Mouse (Mus musculus) right cerebral cortex, postnatal 4 days (tissue): ENCODE data around the gene Fmnl2.

Experiments used
- DNase-seq: peaks from one replicate; pipeline ENCODE4 v3.0.0-alpha.2; 2022

Fmnl2 gene

DNA sequence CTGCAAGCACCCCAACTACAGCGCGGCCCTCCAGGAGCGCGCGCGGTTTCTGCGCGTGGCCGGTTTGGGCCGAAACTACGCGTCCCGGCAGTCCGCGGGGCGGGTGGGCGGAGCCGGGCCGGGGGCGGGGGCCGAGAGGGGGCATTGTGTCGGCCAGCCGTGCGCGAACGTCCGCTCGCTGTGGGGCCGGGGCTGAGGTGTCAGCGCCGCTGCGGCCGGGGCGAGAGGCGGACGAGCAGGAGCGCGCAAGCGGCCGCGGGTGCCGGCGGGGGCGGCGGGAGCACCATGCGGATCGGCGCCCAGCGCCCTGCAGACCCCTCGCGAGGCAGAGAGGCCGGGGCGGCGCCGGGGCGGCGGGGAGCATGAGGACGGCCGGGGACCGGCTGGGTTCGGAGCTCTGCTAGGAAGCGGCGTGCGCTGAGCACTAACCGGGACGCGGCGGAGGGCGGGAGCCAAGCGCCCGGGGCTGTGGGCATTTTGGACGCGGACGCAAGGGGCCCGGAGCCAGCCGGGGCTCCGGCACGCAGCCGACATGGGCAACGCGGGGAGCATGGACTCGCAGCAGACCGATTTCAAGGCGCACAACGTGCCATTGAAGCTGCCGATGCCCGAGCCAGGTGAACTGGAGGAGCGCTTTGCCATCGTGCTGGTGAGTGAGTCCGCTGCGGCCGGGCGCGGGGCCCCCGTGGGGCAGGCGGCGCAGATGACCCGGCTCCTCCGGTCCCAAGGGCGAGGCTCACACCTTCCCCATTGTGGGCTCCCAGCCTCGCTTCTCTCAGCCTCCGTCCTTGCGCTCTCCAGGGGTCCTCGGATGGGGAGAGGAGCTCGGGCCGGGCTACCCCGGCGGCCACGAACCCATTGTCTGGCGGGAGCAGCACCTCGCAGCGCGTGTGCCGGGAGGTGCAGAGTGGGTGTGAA, at the start of gene Fmnl2:
Fmnl2 (plus strand) TSS at position 250 of the 918 bp plus-strand sequence.
- peak; percentile 80 for DNase-seq

DNA sequence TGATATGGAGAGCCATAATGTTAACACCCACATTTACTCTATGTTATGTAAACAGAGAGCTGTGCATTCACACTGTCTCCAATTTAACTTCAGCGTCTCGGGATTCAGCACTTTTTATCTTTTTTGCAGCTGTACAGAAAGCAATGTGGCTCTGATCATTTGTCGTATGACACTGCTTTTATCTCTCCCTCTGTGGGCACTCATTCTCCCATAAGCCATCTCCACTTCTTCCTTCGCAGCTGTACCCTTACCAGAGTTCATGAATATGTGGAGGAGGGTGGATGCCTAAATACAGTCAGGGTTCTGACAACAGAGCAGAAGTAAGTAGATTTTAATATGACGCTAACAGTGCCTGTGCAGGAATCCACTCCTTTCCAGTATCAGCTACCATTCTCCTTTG, 47.7 kb upstream of the Fmnl2 start:
- DNase-seq: no peak

DNA sequence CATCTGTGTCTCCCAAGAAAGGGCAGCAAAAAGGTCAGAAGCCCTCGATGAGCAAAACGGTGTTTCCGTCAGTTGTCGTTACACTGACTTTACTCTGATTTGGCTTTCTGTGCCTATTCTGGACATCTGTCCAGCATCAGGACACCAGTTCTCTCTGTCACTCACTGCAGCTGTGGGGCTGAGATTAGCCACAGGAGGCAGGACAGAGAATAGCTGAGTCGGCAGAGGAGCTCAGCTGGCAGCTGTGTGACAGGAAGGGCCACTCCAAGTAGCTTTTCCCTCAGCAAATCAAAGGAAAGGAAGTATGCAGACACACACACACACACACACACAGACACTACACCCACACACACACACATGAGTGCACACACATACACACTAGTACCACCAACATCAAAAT, 46.0 kb upstream of the Fmnl2 start:
- DNase-seq: no peak

DNA sequence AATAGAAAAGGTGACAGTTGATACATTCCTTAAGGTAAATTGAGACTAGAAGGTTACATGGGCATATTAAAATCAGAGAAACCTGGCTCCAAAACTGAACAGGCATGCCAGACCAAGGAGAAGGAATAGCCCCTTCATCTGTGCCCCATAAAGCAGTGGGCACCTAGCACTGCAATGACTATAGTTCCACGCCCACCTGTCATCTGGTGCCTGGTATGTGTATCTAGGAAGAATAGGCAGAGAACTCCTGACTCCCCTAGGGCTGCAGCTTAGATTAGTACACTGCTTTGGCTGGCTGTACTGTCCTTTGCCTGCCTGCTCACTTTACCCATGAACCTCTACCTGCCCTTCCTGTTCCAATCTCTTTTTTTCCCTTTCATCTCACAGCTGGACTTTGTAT, 40.3 kb upstream of the Fmnl2 start:
- DNase-seq: no peak

DNA sequence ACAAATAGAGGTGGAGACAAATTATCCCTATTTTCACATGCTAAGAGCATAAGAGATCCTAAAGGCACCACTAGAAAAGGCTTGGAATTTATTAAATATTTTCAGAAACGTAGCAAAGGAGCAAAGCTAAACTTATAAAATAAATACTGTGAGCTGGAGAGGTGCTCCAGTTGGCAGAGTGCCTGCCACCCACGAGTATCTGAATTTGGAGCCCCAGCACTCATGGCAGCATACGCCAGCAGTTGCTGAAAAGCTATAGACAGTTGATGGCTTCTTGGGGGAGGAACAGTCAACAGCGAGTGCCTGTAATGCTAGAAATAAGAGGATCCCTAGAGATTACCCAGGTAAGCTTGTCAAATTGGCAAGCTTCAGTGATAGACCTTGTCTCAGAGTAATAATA, 38.7 kb upstream of the Fmnl2 start:
- no peak for DNase-seq

DNA sequence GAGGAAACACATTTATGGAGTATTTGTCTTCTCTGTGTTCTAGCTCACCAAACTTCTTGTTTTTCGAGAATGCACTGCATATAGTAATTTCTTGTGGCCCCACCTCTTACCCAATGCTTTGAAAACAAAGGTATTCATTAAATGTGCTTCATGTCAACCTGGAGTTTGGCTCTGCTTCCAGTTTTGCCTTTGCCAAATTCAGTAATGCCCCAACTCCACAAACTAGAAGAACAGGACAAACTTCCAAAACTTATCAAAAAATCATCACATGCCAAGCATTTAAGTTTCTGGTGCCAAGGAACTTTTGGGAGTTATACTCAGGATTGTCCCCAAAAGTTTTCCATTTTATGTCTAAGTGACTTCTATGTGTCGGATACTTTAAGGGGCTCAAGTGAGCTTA, 35.4 kb upstream of the Fmnl2 start:
- DNase-seq: no peak

DNA sequence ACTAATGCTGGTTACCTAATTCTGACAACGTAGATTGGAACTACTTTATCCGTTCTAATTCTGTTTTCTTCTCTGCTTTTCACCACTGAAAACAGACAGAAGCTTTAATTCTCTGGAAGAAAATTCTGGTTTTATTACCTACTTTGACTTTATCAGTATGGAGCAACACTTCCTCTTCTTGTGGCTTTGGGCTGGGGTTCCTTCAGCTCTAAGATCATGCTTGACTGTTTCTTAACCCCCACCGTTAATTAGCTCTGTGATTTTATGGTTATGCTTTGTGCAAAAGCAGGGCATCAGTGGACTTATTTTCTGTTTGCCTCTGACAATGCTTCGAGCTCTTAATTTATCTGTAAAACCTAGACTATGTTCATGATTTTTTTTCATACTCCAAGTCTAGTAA, 29.6 kb upstream of the Fmnl2 start:
- DNase-seq: no peak

DNA sequence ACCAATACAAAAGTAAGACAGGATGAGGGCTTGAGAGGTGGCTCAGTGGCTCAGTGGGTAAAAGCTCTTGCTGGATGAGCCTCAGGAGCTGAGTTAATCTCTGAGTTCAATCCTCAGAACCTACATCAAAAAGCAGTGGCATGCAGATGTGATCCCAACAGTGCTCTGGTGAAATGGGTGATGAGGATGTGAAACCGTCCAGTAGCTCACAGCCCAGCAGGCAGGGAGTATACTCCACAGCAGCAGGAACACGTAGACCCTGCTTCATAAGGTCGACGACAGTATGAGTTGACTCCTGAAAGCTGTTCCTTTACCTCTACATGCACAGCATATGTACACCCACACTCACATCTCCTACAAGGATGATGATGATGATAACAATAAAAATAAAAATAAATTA, 27.1 kb upstream of the Fmnl2 start:
- no peak for DNase-seq

DNA sequence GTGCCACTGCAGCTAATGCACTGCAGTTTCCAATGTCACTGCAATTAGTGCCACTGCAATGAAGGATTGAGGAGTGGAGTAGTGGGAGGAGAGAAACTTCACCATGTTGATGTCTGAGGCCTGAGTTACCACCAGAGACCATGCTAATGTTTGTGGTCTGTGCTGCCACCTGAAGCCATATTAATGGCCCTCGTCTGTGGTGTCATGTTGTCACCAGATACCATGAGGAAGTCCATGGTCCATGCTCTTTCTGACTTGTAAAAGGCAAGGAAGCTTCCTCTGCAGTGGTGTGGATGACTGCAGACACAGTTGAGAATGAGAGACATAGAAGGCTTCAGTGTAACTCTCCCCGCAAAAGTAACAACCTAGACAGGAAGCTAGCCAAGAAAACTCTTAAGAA, 26.1 kb upstream of the Fmnl2 start:
- no peak for DNase-seq

DNA sequence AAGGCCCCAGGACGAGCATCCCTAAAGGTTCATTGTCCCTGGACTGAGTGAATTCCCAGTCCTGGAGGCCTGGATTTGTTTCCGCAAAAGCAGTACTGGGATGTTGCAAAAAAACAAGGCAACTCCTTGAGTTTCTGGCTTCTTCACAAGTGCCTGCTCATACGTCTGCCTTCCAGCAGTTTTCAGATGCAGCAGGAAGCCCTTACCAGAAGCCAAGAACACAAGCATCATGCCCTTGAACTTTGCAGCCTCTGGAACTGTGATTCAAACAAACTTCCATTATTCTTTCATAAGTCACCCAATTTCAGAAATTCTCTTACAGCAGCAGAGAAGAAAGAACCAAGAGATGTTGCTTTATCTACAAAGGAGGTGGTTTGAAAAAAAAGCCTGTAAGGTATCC, 21.9 kb upstream of the Fmnl2 start:
- DNase-seq: no peak

DNA sequence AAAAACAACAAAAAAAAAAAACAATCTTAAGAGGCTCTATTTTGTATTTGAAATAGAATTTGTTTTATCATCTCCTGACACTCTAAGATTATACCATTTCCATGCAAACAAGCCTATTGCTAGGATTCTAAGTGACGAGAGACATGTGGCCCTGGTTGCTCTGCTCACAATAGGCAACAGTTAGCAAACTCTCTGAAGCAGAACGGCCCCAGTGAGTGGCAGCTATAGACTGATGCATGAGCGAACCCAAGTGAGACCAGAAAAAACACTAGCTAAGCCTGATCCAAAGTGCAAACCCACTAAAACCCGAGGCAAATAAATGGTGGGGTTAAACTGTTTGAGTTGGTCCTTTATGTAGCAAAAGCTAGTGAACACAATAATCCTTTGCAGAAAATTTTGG, 18.6 kb upstream of the Fmnl2 start:
- DNase-seq: no peak

DNA sequence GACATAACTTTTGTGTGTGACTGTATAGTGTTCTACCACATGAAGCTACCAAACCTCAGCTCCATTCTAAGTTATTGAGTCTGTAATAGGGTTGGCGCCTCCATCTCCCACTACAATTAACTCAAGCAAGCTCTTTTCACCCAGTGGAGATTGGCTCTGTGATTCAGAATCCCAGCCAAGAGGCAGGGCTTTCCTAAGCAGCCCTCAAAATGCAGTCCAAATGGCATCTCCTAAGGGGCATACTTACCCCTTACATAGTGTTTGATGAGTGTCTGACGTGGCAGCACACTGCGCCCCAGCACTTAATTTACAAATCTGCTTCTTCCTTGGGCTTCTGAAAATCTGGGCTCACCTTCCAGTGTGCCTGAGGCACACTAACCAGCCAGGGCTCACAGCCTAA, 17.8 kb upstream of the Fmnl2 start:
- no peak for DNase-seq

DNA sequence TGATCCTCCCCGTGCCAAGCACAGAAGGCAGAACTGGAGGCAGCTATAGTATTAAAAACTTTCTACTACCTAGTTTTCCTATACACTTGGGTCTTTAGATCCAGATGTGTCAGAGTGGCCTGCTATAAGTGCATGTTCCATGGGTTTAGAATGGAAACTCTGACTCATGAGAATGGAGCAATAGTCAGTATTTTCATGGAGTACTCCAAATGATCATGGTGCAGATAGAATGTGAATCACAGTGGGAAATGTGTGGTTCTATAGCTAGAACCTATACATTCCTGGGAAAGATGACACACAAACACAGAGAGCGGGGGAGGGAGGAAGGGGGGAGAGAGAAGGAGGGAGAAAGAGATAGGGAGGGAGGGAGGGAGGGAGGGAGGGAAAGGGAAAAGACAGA, 13.8 kb upstream of the Fmnl2 start:
- DNase-seq: no peak

DNA sequence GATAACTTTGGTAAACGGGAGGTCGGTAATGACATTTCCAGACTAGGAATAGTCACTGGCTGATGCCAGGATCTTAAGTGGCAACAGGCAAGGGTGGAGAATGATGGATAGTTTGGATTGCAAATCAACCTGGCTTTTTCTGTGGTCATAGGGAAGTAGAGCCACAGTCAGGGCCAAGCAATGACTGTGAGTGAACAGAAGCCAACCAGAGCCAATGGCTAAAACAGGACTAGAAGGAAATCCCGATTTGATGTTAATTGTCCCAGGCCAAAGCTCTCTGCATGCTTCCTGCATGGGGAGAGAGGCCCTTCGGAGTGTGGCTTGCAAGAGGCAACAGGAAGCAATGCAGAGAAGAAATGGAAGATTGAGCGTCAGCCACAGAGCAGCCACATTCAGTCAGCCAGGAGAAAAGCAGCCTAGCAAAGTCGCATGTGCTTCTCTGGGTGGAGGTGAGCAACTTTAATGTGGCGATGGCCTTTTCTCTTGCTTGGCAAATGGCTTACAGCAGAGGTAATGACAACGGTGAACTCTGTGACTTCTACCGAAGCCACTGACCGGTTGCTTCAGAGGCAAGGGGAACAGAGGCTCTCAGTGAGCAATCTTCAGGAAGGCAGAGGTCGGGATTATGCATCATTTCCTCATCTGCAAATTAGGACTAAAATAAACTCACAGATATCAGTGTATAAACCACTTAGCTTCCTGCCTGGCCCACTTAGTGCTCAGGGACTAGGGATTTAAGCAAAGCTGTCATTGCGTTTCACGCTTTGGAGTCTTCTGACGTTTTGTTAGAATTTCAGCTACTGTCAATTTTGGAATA, 12.5 kb upstream of the Fmnl2 start:
- DNase-seq: no peak

DNA sequence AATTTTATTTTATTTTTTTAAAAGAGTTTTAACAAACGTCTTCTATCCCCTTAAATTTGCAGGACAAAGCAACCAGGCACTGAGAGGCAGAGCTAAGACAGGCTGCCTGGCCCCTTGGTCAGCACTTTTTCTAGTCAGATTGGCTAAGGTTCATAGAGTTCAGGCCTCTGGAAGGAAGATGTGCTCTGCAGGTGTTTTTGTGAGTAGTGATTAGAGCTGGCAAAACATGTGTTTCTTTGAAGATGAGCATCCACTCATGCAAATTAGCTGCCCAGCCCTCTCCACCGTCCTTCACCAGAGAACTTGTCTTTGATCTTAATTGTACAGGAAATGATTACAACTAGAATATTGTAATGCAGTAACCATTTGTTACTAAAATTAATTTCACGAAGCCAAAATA, 11.2 kb upstream of the Fmnl2 start:
- no peak for DNase-seq

DNA sequence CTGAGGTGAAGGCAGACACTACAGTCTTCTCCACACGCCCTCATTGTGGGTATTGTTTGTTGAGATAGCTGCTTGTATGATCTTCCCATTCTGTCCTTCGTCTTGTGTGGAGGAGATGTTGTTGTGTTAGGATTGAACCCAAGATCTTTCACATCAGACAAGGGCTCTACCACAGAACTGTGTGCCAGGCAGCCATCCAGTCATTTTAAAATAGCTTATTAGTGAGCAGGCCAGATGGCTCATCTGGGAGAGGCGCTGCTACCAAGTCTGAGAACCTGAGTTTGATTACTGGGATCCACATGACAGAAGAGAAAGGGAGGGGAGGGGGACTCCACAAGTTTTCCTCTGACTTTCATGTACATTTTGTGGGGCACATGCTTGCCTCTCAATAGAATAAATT, 8.6 kb upstream of the Fmnl2 start:
- no peak for DNase-seq

DNA sequence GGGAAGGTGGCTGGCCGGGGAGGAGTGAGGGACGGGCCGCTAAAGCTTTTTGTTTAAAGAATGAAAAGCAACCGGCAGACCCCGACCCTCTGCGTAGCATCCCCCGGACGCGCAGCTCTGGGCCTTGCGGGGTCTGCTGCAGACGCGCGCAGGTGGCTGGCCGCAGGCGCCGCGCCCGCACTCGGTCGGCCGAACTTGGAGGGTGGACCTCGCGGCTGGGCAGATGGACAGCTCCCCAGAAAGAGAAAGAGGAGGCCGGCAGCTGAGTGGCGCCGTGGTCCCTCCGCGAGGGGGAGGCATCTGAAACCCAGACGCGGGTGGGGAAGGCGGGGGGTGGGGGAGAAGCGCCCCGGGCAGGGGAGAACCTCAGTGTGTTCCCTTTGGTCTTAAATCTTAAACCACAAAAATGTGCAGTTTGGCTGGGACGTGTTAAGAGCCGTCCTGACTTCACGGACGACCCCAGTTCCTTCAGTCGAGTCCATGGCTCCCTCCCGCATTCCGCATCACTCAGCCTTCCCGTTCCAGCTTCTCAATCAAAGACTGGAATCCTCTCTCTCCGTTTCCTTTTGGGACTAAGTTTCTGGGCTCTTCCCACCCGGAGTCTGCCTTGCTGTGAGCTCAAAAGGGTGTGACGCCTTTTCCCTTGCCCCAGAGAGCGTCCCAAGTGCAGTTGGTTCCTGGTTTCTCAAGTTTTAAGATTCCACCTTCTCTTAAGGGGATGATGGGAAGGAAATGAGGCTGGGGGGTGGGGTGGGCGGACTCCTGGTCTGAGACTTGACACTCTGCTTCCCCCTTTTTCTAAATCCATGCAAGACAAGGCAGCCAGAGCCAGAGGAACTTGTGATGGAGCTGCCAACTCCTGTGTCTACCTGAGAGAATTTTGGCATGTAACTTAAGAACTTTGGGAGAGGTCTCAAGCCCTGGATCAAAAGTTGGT, 1.1 kb downstream of the Fmnl2 start:
- peak; percentile 52 for DNase-seq

DNA sequence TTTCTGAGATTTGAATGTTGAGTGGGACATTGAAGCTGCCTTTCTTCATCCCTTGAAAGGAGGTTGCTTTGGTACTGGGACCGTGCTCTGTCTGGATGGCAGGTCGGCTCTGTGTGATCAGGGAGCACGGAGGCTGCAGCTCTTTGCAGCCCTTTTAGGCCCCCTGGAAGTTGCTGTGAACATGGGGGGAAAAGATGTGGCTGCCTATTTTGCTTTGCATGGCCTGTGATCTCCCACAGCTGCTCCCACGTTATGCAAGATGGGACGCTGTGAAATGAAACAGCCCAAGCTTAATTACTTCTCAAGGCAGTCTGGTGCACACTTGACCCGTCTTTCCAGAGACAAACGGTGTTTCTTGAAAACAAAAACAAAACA, 1.8 kb downstream of the Fmnl2 start:
- DNase-seq: no peak

DNA sequence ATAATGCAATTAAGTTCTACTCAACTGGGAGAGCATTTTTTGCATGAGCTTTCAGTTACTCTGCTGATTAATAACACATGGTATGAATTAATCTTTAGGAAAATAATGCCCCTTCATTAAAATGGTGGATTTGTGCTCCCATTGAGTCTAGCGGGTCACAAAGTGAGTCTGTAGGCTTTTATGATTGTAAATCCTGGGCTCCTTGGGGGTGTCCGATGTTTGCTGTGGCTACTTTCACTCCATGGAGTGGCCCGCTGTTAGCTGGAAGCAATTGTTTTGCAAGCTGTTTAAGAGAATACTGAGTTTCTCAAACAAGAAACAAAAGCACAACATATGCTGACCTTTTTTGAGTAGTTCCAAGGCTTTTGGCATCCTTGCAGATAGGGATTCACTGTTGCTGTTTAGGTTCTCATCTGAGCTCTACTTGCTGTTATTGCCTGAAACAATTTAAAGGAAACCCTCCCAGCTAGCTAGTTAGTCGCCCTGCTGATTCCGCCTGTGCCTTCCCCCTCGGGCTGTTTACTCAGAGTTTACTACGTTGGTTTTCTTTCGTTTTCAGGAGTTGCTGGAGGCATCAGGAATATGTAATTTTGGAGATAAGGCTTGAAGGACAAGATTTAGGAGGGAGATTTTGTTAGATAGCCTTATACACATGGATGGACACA, 2.6 kb downstream of the Fmnl2 start:
- DNase-seq: no peak

DNA sequence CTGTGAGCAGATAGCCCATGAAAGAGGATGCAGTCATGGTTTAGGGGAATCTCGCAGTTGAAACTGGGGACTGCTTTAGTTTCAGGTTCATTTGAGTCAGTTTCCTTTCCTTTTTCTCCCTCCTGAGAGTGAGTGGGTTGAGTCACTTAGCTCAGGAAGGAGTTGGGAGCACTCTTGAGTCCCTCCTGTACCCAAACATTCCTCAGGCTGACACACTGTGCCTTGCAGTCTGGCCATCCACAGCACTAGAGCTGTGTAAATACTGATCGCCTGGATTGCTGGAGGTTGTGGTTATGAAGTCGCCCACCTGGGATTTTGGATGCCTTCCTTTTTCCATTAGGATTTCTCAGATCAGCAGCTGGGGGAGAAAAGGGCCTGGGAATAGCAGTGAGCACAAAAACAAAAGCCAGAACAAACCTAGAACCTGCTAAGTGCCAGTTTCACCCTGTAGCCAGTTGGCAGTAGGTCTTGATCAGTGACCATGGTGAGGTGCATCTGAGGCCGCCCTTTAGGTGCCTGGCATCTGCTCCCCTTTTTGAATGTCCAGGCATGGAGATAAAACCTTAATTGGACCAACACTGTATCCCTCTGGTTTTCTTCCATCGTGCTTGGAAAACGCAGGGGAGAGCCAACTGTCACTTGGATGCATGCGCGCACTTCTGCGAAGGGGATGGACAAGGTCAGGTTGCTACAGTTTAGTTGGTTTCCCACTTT, 4.5 kb downstream of the Fmnl2 start:
- no peak for DNase-seq

DNA sequence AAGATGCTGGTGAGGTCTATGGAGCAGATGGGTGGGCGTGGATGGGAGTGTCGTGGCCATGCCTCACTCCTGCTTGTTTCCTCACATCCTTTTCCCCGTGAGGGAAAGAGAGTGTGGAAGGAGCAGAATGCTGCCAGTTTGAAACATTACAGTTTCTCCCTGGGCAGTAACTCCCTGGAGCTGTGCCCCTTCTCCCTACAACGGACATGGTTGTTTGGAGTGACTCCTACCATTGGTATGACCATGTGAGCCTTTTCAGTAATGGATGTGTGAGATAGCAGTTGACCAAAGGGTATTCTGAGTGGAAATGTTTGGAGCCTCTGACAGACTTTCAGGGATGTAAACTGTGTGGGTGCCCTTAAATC, 5.1 kb downstream of the Fmnl2 start:
- no peak for DNase-seq

DNA sequence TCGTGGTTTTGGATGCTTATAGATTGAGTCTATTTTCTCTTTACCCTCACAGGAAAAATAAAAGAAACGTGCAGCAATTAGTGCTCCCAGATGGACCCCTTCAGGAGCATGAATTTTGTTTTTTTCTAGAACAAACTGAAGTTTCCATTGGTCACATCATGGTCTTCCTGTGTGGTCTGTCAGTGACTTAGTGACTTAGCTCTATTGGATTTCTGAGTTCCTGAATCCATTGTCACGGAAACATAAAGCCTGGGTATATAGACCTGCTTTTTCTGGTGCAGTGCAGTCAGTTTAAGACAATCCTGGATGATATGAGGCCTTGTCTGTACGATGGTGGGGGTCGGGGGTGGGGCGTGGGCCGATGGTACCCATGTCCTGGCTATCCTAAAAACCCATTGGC, 7.0 kb downstream of the Fmnl2 start:
- DNase-seq: no peak
